Mouse (Mus musculus) bone marrow, adult 2 months (tissue): Measurements from ENCODE around the gene Cpt1a. TPM values are rescaled to one million over a fixed set of nuclear protein-coding genes. Genes with fewer than 3 reads are reported as not detected.

Experiments used
- H3K27ac ChIP-seq: fragments of 200-500 bp; 2 replicates; pipeline ENCODE4 v1.5.1; 2012; ENCODE audit warnings: low read depth, mild to moderate bottlenecking, control low read depth, inconsistent platforms, low read length; ENCODE audit not compliant: control insufficient read depth, poor library complexity, insufficient read depth
- H3K4me1 ChIP-seq: fragments of 200-500 bp; 2 replicates; pipeline ENCODE4 v1.6.1; 2011; ENCODE audit warnings: low read length; ENCODE audit not compliant: control insufficient read depth, insufficient read depth
- H3K4me3 ChIP-seq: fragments of 200-500 bp; replicated peaks from 2 replicates; pipeline ENCODE3; 2011; ENCODE audit warnings: mild to moderate bottlenecking, low read depth, low read length, control low read depth; ENCODE audit not compliant: control insufficient read depth
- CTCF ChIP-seq: fragments of 200-500 bp; IDR thresholded peaks from 2 replicates; pipeline ENCODE4 v1.5.1; 2011; ENCODE audit warnings: low read length, control low read depth; ENCODE audit not compliant: control insufficient read depth, insufficient read depth
- POLR2A ChIP-seq: fragments of 200-500 bp; IDR thresholded peaks from 2 replicates; pipeline ENCODE4 v1.6.1; 2011; ENCODE audit warnings: low read depth, mild to moderate bottlenecking, control low read depth, low read length, borderline replicate concordance; ENCODE audit not compliant: control insufficient read depth
- WGBS: fragments of 180-500 bp; shearing (Covaris S2); methylation state at CpG from one replicate; pipeline ENCODE4 v1.1.7; 2018; 5-methylcytosine and 5-hydroxymethylcytosine counted together
- polyA plus RNA-seq: library from polyadenylated mRNA; stranded (reverse); fragments of >200 nt; gene quantifications from 2 replicates; pipeline ENCODE4 v1.2.4, GENCODE M21; 2011; ENCODE audit warnings: low replicate concordance; ENCODE audit not compliant: missing spikeins, insufficient read depth, insufficient read length

Gene Cpt1a
- polyA plus RNA-seq, 1 experiment = 27.9 TPM

DNA sequence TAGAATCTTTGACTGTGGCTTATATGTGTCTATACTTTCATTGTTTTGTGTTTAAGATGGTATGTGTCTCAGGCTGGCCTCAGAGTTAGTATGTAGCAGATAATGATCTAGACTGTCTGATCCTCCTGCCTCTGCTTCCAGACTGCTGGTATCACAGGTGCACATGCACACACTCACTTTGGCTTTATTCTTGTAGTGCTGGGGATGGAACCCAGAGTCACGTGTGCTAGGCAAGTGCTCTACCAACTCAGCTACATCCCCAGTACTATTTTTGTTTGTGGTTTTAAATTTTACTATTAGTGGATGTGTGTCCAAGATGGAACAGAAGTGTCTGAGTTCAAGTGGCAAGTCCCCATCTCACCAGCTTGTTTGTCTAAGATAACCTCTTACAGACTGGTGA is 29.1 kb upstream of the Cpt1a start:
- Histone ChIP-seq H3K4me1 (no peaks in the 10 kb centered on the region), H3K4me3 (no peak overlapping the region), H3K27ac (no peak overlapping the region)
- TF ChIP-seq POLR2A (no peak), CTCF (no peak)
- 87% methylated on average over 1 of the region's 1 CpGs for WGBS

DNA sequence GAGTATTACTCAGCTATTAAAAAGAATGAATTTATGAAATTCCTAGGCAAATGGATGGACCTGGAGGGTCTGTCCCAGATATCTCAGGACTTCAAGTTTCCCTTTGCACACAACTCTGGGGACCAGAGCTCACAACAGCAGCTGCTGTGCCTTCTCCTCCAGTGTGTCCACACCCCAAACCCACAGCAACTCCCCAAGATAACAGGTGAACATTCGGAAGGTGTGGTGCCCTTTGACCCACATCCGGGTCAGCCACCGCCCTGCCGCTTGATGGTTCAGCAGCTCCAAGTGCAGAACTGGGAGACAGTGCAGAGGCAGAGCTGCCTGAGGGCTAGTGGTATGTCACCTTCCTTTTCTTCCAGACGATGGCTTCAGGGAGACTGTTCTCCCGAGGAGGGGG is 26.9 kb upstream of the Cpt1a start:
- no peak overlapping the region for H3K4me3 ChIP-seq
- WGBS = 88% methylated on average over 6 of the region's 6 CpGs
- no peaks in the 10 kb centered on the region for H3K4me1 ChIP-seq
- TF ChIP-seq POLR2A (no peak), CTCF (no peak)
- H3K27ac ChIP-seq = no peak overlapping the region

DNA sequence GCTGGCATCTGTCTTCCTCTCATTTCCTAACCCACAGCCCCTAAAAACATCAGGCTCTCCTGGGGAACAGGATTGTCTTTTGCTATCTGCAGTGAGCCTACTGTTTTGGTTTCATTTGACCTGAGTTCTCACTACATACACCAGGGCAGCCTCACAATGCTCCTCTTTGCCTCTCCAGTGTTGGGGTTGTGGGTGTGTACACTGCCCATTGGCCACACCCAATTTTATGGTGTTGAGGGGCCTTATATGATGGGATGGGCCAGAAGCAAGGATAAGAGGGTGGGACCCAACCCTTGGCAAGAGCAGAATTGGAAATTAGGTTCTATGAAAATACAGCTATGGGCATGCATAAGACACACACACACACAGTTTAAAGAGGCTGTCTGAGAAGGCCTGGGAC is 25.1 kb upstream of the Cpt1a start:
- H3K27ac ChIP-seq = no peak overlapping the region
- H3K4me1 ChIP-seq = no peaks in the 10 kb centered on the region
- H3K4me3 ChIP-seq = no peak overlapping the region
- TF ChIP-seq POLR2A = no peak
- no peak for TF ChIP-seq CTCF

DNA sequence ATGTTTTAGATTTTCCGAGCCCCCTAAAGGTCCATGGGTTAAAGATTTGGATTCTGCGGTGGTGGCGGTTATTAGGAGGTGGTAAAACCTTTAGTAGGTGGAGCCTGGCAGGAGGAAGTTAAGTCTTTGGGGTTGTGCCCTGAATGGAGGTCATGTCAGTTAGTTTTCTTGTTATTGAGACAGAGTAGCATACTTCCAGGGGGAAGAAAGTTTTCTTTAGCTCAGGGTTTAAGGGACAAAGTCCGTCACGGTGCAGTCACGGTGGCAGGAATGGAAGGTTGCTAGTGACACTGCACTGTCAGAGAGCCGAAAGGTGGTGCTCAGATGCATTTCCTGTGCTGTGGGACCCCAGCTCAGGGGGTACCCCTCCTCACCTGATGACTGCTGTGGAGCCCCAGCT is 24.4 kb upstream of the Cpt1a start:
- Histone ChIP-seq H3K4me1 (no peaks in the 10 kb centered on the region), H3K27ac (no peak overlapping the region), H3K4me3 (no peak overlapping the region)
- WGBS = 78% methylated on average over 7 of the region's 7 CpGs
- TF ChIP-seq CTCF (no peak), POLR2A (no peak)

GRCm38 (mm10) chr19:3304017-3304416 is 18.1 kb upstream of the Cpt1a start:
- TF ChIP-seq CTCF = no peak
- TF ChIP-seq POLR2A = no peak
- no peaks in the 10 kb centered on the region; the same call in 1 of the 2 replicates for H3K4me1 ChIP-seq
- H3K27ac ChIP-seq = no peak overlapping the region
- WGBS = 31% methylated on average over 4 of the region's 4 CpGs
- H3K4me3 ChIP-seq = no peak overlapping the region

- 81% methylated on average over 16 of the region's 16 CpGs for WGBS
- TF ChIP-seq POLR2A (no peak), CTCF (no peak)
- Histone ChIP-seq H3K27ac (no peak overlapping the region), H3K4me3 (no peak overlapping the region), H3K4me1 (no peaks in the 10 kb centered on the region; the same call in 1 of the 2 replicates)
Measured at GRCm38 (mm10) chr19:3307175-3307949, 14.8 kb upstream of the Cpt1a start.

DNA sequence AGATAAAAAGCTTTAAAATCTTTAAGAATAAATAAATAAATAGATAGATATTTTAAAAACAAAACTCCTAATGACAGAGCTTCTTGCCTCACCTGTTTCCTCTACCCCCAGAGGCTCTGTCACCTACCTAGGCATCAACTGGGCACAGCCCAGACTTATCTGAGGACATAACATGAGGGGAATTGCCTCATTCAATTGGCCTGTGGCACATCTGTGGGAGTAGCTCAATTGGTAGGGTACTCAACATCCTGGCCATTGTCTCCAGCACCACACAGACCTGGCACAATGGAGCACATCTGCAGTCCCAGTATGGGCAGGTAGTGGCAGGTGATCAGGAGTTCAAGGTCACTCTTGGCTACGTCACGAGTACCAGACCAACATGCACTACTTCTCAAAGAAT is 2.8 kb upstream of the Cpt1a start:
- Histone ChIP-seq H3K27ac (no peak overlapping the region), H3K4me3 (no peak overlapping the region), H3K4me1 (no peaks in the 10 kb centered on the region; the same call in 1 of the 2 replicates)
- 90% methylated on average over 2 of the region's 2 CpGs for WGBS
- no peak for TF ChIP-seq CTCF
- no peak for TF ChIP-seq POLR2A

DNA sequence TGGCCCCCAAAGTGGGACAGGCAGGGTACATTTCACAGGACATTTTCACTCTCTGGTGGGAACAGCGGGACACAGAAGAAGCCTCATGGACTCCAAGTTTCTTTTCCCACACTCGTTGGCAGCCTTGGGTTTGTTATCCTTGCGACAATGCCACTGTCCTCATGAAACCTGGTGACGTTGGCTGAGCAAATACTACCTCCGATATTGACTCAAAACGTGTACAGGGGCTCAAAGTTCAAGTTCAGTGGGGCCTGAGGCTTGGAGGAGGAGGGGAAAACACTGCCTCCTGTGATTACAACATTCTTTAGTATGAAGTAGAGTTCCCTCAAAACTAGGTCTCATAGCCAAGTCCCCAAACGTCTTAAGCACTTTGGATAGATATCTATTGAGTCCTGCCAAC is 2.0 kb upstream of the Cpt1a start:
- TF ChIP-seq CTCF = no peak
- no peak for TF ChIP-seq POLR2A
- Histone ChIP-seq H3K4me3 (no peak overlapping the region), H3K4me1 (no peaks in the 10 kb centered on the region; the same call in 1 of the 2 replicates), H3K27ac (no peak overlapping the region)
- 75% methylated on average over 7 of the region's 7 CpGs for WGBS

GRCm38 (mm10) chr19:3320801-3321200 is 1.3 kb upstream of the Cpt1a start:
- H3K27ac ChIP-seq = no peak overlapping the region
- no peak for TF ChIP-seq POLR2A
- peak; percentile 73 for TF ChIP-seq CTCF
- no peaks in the 10 kb centered on the region; the same call in 1 of the 2 replicates for H3K4me1 ChIP-seq
- WGBS = 35% methylated on average over 3 of the region's 3 CpGs
- H3K4me3 ChIP-seq = no peak overlapping the region
